Mouse (Mus musculus): ENCODE results near the gene Gm853. TPM values are rescaled to one million over a fixed set of nuclear protein-coding genes. Genes with fewer than 3 reads are reported as not detected.

Gm853 gene
- polyA plus RNA-seq, 1 experiment from 2014 or later = 0.45 TPM

GRCm38 (mm10) chr4:130240695-130241094 lies 18.5 kb upstream of the Gm853 start:
- ATAC-seq (ENCODE audit: low FRiP score) = no peak
- DNase-seq (ENCODE audit: low spot score) = peak; percentile 24
- Histone ChIP-seq H3K4me1 (replicated peaks; ENCODE audit: control insufficient read depth, insufficient read depth, low read length) (no peaks in the 10 kb centered on the region), H3K4me3 (ENCODE audit: low read depth, low read length) (no peak overlapping the region), H3K27me3 (ENCODE audit: control insufficient read depth, insufficient read depth, low read length) (no peaks in the 10 kb centered on the region), H3K9me3 (ENCODE audit: control insufficient read depth, low read length) (no peaks in the 10 kb centered on the region), H3K4me2 (replicated peaks; ENCODE audit: low read depth, low read length) (no peak overlapping the region), H3K36me3 (ENCODE audit: control insufficient read depth, insufficient read depth, low read length) (no peaks in the 10 kb centered on the region), H3K9ac (ENCODE audit: low read depth, low read length) (no peak overlapping the region), H3K27ac (ENCODE audit: low read depth, low read length) (no peak overlapping the region)
- 35% methylated on average over 5 of the region's 5 CpGs for WGBS

DNA sequence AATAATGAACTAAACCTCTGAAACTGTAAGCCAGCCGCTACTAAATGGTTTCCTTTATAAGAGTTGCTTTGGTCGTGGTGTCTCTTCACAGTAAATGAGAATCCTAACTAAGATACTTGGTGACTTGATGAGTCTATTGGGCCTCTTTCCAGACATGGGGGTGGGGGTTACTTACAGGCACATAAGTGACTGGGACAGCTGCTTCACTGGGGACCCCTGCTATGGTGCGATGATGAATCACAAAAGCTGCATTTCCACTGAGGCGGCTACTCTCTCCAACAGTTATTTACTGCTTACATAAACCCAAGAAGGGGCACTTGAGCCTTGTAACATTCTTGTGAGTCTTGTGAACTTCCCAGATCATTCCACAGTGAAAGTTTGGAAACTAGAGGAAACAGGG lies 15.4 kb upstream of the Gm853 start:
- no peaks in the 10 kb centered on the region for H3K36me3 ChIP-seq (ENCODE audit: control insufficient read depth, insufficient read depth, low read length)
- H3K4me2 ChIP-seq (replicated peaks; ENCODE audit: low read depth, low read length) = no peak overlapping the region
- no peak overlapping the region for H3K4me3 ChIP-seq (ENCODE audit: low read depth, low read length)
- no peak overlapping the region for H3K27ac ChIP-seq (ENCODE audit: low read depth, low read length)
- 81% methylated on average over 4 of the region's 4 CpGs for WGBS
- no peaks in the 10 kb centered on the region for H3K27me3 ChIP-seq (ENCODE audit: control insufficient read depth, insufficient read depth, low read length)
- no peaks in the 10 kb centered on the region for H3K4me1 ChIP-seq (replicated peaks; ENCODE audit: control insufficient read depth, insufficient read depth, low read length)
- no peaks in the 10 kb centered on the region for H3K9me3 ChIP-seq (ENCODE audit: control insufficient read depth, low read length)
- ATAC-seq (ENCODE audit: low FRiP score) = no peak
- H3K9ac ChIP-seq (ENCODE audit: low read depth, low read length) = no peak overlapping the region
- no peak for DNase-seq (ENCODE audit: low spot score)

DNA sequence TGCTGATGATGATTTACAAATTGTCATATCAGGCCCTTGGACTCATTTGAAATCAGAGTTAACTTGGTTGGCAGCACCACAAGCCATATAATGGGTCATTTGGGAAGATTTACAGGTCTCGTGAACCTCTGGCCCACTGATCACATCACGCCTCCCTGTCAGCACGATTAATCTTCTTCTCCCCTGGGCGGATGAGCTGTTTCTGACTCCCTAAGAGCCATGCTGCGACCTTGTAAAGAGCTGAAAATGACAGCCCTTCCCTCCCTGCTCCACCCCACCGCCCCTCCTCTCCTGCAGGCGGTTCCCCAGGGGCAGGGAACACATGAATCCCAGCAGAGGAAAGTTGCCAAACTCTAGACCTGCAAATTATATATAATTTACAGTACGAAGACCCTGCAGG lies 14.2 kb upstream of the Gm853 start:
- no peaks in the 10 kb centered on the region for H3K4me1 ChIP-seq (replicated peaks; ENCODE audit: control insufficient read depth, insufficient read depth, low read length)
- H3K4me3 ChIP-seq (ENCODE audit: low read depth, low read length) = no peak overlapping the region
- ATAC-seq (ENCODE audit: low FRiP score) (no peak), DNase-seq (ENCODE audit: low spot score) (no peak)
- no peak overlapping the region for H3K27ac ChIP-seq (ENCODE audit: low read depth, low read length)
- WGBS = 53% methylated on average over 8 of the region's 8 CpGs
- H3K27me3 ChIP-seq (ENCODE audit: control insufficient read depth, insufficient read depth, low read length) = no peaks in the 10 kb centered on the region
- H3K9ac ChIP-seq (ENCODE audit: low read depth, low read length) = no peak overlapping the region
- H3K36me3 ChIP-seq (ENCODE audit: control insufficient read depth, insufficient read depth, low read length) = no peaks in the 10 kb centered on the region
- no peaks in the 10 kb centered on the region for H3K9me3 ChIP-seq (ENCODE audit: control insufficient read depth, low read length)
- H3K4me2 ChIP-seq (replicated peaks; ENCODE audit: low read depth, low read length) = no peak overlapping the region

- H3K27ac ChIP-seq (ENCODE audit: low read depth, low read length) = no peak overlapping the region
- H3K9me3 ChIP-seq (ENCODE audit: control insufficient read depth, low read length) = no peaks in the 10 kb centered on the region
- H3K4me2 ChIP-seq (replicated peaks; ENCODE audit: low read depth, low read length) = no peak overlapping the region
- no peak for DNase-seq (ENCODE audit: low spot score)
- no peaks in the 10 kb centered on the region for H3K4me1 ChIP-seq (replicated peaks; ENCODE audit: control insufficient read depth, insufficient read depth, low read length)
- H3K4me3 ChIP-seq (ENCODE audit: low read depth, low read length) = no peak overlapping the region
- H3K9ac ChIP-seq (ENCODE audit: low read depth, low read length) = no peak overlapping the region
- no peaks in the 10 kb centered on the region for H3K36me3 ChIP-seq (ENCODE audit: control insufficient read depth, insufficient read depth, low read length)
- H3K27me3 ChIP-seq (ENCODE audit: control insufficient read depth, insufficient read depth, low read length) = no peaks in the 10 kb centered on the region
- ATAC-seq (ENCODE audit: low FRiP score) = no peak
Measured at GRCm38 (mm10) chr4:130224071-130224470, 1.9 kb upstream of the Gm853 start.

DNA sequence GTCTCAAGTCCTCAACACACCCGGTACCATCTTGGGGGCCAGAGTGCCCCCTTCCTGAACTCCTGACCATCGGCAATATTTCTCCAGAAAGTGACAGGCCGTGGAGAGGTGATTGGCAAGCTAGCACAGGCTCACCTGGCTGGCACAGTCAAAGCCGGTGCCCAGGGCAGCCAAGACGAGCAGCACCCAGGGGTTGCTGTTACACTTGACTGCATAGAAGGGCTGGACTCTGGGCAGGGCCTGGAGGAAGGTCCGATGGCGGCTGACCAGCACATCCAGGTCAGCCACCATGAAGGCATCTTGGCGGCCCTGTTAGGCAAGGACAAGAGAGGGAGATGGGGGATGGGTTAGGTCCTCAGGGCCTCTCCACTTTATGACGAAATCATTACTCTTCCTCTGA lies 2.0 kb downstream of the Gm853 start:
- H3K27me3 ChIP-seq (ENCODE audit: control insufficient read depth, insufficient read depth, low read length) = no peaks in the 10 kb centered on the region
- ATAC-seq (ENCODE audit: low FRiP score) = no peak
- H3K9ac ChIP-seq (ENCODE audit: low read depth, low read length) = no peak overlapping the region
- 86% methylated on average over 9 of the region's 9 CpGs for WGBS
- H3K9me3 ChIP-seq (ENCODE audit: control insufficient read depth, low read length) = no peaks in the 10 kb centered on the region
- no peak for DNase-seq (ENCODE audit: low spot score)
- no peaks in the 10 kb centered on the region for H3K36me3 ChIP-seq (ENCODE audit: control insufficient read depth, insufficient read depth, low read length)
- no peaks in the 10 kb centered on the region for H3K4me1 ChIP-seq (replicated peaks; ENCODE audit: control insufficient read depth, insufficient read depth, low read length)
- no peak overlapping the region for H3K4me2 ChIP-seq (replicated peaks; ENCODE audit: low read depth, low read length)
- no peak overlapping the region for H3K4me3 ChIP-seq (ENCODE audit: low read depth, low read length)
- no peak overlapping the region for H3K27ac ChIP-seq (ENCODE audit: low read depth, low read length)

GRCm38 (mm10) chr4:130215392-130215791 lies 6.8 kb downstream of the Gm853 start:
- no peak overlapping the region for H3K4me3 ChIP-seq (ENCODE audit: low read depth, low read length)
- H3K36me3 ChIP-seq (ENCODE audit: control insufficient read depth, insufficient read depth, low read length) = no peaks in the 10 kb centered on the region
- no peak overlapping the region for H3K27ac ChIP-seq (ENCODE audit: low read depth, low read length)
- no peak overlapping the region for H3K9ac ChIP-seq (ENCODE audit: low read depth, low read length)
- no peaks in the 10 kb centered on the region for H3K4me1 ChIP-seq (replicated peaks; ENCODE audit: control insufficient read depth, insufficient read depth, low read length)
- DNase-seq (ENCODE audit: low spot score) = no peak
- H3K9me3 ChIP-seq (ENCODE audit: control insufficient read depth, low read length) = no peaks in the 10 kb centered on the region
- ATAC-seq (ENCODE audit: low FRiP score) = no peak
- H3K27me3 ChIP-seq (ENCODE audit: control insufficient read depth, insufficient read depth, low read length) = no peaks in the 10 kb centered on the region
- no peak overlapping the region for H3K4me2 ChIP-seq (replicated peaks; ENCODE audit: low read depth, low read length)
- 85% methylated on average over 8 of the region's 8 CpGs for WGBS

GRCm38 (mm10) chr4:130213857-130214256 lies 8.3 kb downstream of the Gm853 start:
- WGBS = 81% methylated on average over 10 of the region's 10 CpGs

DNA sequence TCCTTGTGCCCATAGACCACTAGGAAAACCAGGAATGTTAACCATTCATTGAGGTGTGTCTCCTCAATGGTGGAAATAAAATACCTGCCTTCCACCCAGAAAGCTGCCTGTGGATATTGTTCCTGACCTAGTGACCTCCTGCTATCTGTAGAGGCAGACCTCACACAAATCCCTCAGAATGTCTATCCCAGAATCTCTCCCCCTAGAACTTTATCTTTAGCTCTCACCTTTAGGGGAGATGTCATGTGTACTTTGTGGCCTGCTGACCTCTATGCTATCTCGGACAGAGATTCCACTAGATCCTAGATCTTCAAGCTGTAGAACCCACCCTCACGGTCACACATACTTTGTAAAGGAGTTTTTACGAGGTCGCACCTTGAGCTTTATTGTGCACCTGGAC lies 9.0 kb downstream of the Gm853 start:
- no peaks in the 10 kb centered on the region for H3K4me1 ChIP-seq (replicated peaks; ENCODE audit: control insufficient read depth, insufficient read depth, low read length)
- H3K36me3 ChIP-seq (ENCODE audit: control insufficient read depth, insufficient read depth, low read length) = no peaks in the 10 kb centered on the region
- DNase-seq (ENCODE audit: low spot score) (no peak), ATAC-seq (ENCODE audit: low FRiP score) (no peak)
- H3K27ac ChIP-seq (ENCODE audit: low read depth, low read length) = no peak overlapping the region
- WGBS = 90% methylated on average over 4 of the region's 4 CpGs
- H3K4me2 ChIP-seq (replicated peaks; ENCODE audit: low read depth, low read length) = no peak overlapping the region
- no peak overlapping the region for H3K9ac ChIP-seq (ENCODE audit: low read depth, low read length)
- no peaks in the 10 kb centered on the region for H3K27me3 ChIP-seq (ENCODE audit: control insufficient read depth, insufficient read depth, low read length)
- H3K4me3 ChIP-seq (ENCODE audit: low read depth, low read length) = no peak overlapping the region
- H3K9me3 ChIP-seq (ENCODE audit: control insufficient read depth, low read length) = no peaks in the 10 kb centered on the region

More at GRCm38 (mm10) chr4:130213857-130214256, 8.3 kb downstream of the Gm853 start:
- H3K36me3 ChIP-seq (ENCODE audit: control insufficient read depth, insufficient read depth, low read length) = no peaks in the 10 kb centered on the region
- no peaks in the 10 kb centered on the region for H3K4me1 ChIP-seq (replicated peaks; ENCODE audit: control insufficient read depth, insufficient read depth, low read length)
- no peaks in the 10 kb centered on the region for H3K27me3 ChIP-seq (ENCODE audit: control insufficient read depth, insufficient read depth, low read length)
- ATAC-seq (ENCODE audit: low FRiP score) (no peak), DNase-seq (ENCODE audit: low spot score) (no peak)
- H3K4me2 ChIP-seq (replicated peaks; ENCODE audit: low read depth, low read length) = no peak overlapping the region
- no peak overlapping the region for H3K4me3 ChIP-seq (ENCODE audit: low read depth, low read length)
- H3K9ac ChIP-seq (ENCODE audit: low read depth, low read length) = no peak overlapping the region
- no peak overlapping the region for H3K27ac ChIP-seq (ENCODE audit: low read depth, low read length)
- no peaks in the 10 kb centered on the region for H3K9me3 ChIP-seq (ENCODE audit: control insufficient read depth, low read length)

- Histone ChIP-seq H3K4me2 (replicated peaks; ENCODE audit: low read depth, low read length) (no peak overlapping the region), H3K36me3 (ENCODE audit: control insufficient read depth, insufficient read depth, low read length) (no peaks in the 10 kb centered on the region), H3K27me3 (ENCODE audit: control insufficient read depth, insufficient read depth, low read length) (no peaks in the 10 kb centered on the region), H3K4me3 (ENCODE audit: low read depth, low read length) (no peak overlapping the region), H3K27ac (ENCODE audit: low read depth, low read length) (no peak overlapping the region), H3K9ac (ENCODE audit: low read depth, low read length) (no peak overlapping the region), H3K4me1 (replicated peaks; ENCODE audit: control insufficient read depth, insufficient read depth, low read length) (no peaks in the 10 kb centered on the region), H3K9me3 (ENCODE audit: control insufficient read depth, low read length) (no peaks in the 10 kb centered on the region)
- ATAC-seq (ENCODE audit: low FRiP score) (no peak), DNase-seq (ENCODE audit: low spot score) (no peak)
- WGBS = 80% methylated on average over 7 of the region's 7 CpGs
Measured at GRCm38 (mm10) chr4:130212421-130212820, 9.8 kb downstream of the Gm853 start.

Data from hindbrain, embryonic 11.5 days (tissue).